Mouse (Mus musculus) left cerebral cortex, postnatal 25 days (tissue): ENCODE measurements at regions not wholly inside any gene's neighbourhood (a gene's known extent, or its start where the extent isn't known, plus 50 kb on each side); places are given as distances from the start of the nearest gene placed in this dataset.
A peak's percentile ranks its signal among the peaks of the same experiment; 100 is the strongest.

ENCODE experiments used
- DNase-seq, 2 experiments: peaks; one replicate each; pipeline ENCODE4 v3.0.0; 2022; ENCODE audit warnings: low spot score in 2 of 2, mixed read lengths in 1 of 2
- intact Hi-C: fragments of 180-260 bp; cut with DNase I; formaldehyde crosslinking; loops from one replicate; pipeline ENCODE4 v1.15.1; 2025

DNA sequence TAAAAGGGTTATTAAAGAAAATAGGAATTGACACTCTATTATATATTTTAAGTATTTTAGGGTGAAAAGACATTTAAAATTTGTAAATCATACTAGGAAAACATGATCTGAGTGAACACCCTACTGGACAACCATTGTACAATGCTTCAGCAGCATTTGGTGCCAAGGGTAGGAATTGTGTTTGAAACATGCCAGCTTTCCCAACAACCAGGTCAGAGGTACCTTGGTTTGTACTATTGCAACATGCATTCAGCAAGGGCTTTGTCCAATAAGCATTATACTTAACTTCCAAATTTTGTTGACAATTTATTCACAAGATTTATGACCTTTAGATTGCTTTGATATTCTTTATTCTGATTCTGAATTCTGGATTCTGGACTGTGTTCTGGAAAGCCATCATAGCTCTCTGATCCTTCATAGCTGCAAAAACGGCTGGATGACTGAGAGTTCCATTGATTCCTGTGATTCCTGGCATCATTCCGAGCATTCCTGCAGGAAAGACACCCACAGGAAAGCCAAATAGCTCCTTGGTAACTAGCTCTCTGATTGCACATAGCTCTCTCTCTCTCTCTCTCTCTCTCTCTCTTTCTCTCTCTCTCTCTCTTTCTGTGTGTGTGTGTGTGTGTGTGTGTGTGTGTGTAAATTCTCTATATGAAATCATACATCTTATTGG is 124.1 kb upstream of the Mtap start:
- peak in 1 of 2 experiments; percentile 13 for DNase-seq
- intact Hi-C loops = no loop called here

DNA sequence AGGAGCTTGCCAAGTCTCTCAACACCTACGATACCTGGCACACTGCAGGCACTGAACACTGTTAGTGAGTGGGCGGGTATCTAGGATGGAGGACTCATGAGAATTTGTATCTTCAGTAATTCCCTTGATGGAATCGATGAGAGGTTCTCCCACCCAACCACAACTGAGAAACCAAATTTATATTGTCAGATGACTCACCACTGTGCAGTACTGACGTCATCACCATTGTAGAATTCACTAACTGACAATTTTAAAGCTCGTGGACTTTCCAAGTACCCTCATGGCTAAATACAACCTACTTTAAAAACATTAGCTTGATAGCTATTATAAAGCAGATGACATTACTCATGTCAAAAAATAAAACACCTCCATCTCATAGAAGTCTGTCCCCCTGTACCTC is 128.4 kb upstream of the Mtap start:
- intact Hi-C loops = no loop called here
- peak in 1 of 2 experiments; percentile 17 for DNase-seq

DNA sequence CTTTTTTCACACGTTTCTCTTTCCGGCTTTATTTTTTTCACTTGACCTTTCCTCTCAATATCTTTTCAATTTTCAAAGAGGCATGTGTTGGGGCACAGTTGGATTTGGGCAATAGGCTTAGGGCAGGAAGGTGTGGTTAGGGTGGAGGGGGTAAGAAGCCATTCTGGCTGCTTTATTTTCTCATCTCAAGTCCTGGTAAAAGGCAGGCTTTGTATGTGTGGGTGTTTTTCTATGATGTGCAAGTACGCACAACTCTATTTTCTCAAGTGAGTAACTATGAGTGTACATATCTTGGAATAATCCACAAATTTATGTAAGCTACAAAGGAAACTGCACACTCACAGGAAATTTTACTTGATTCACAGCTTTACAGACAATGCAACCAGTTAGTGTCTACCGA is 121.5 kb upstream of the Ifne start:
- DNase-seq = peak in 1 of 2 experiments; percentile 35
- intact Hi-C loops = no loop called here

DNA sequence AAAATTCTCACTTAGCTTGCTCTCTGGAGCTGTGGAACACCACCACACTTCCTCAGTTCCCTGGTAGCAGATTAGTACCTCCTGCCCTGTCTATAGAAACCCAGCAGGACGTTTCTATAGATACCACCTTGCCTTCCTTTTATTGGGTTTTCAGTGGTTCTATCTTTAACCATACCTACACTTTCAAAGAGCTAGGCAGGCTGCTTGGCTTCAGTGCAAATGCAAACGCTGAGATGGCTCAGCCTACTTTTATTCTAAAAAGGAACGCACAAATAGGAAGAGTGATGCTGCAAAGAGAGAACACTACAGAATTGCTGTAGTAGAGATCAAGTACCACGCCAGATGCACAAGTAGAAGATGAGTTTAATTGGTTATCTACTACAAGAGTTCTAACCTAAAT is 120.9 kb upstream of the Ifne start:
- DNase-seq = peak; percentile 8 to 59

DNA sequence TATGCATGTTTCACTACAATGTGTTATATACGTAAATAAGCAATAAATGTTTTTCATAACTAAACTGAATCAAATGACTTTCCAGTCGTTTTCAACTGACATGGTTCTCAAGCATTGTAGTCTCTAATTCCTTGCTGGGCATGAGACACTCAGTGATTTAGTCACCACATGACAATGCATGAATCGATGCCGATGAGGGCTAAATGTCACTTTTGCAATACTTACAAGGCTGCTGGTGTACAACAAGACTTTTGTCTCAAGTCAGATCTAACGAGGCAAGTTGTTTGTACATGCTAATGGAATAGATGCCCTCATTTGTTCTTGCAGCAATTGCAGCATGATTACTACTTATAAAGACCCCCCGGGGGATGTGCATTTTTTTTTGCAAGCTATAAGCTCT is 120.2 kb upstream of the Ifne start:
- no peak for DNase-seq

More for the DNA sequence above, 120.9 kb upstream of the Ifne start:
- intact Hi-C loops = no loop called here

DNA sequence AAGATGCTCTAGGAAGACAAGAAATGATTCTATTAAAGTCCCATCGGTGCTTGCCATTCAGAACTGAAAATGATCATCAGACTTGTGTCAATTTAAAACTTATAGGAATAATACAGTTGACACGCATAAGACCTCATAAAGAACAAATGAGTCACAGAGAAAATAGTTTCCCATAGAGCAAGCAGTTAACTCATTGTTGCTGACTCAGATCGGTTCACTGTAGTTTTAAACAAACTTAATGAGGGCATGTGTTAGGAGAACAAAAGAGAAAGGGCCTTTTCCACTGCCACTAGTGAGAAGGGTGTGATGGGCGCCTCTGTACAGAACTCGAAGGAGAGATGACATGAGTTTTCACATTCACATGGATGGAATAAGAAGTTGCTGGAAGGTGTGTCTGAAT is 118.3 kb upstream of the Ifne start:
- intact Hi-C loops = no loop called here
- DNase-seq = no peak

More for the DNA sequence above, 120.2 kb upstream of the Ifne start:
- intact Hi-C loops = no loop called here

DNA sequence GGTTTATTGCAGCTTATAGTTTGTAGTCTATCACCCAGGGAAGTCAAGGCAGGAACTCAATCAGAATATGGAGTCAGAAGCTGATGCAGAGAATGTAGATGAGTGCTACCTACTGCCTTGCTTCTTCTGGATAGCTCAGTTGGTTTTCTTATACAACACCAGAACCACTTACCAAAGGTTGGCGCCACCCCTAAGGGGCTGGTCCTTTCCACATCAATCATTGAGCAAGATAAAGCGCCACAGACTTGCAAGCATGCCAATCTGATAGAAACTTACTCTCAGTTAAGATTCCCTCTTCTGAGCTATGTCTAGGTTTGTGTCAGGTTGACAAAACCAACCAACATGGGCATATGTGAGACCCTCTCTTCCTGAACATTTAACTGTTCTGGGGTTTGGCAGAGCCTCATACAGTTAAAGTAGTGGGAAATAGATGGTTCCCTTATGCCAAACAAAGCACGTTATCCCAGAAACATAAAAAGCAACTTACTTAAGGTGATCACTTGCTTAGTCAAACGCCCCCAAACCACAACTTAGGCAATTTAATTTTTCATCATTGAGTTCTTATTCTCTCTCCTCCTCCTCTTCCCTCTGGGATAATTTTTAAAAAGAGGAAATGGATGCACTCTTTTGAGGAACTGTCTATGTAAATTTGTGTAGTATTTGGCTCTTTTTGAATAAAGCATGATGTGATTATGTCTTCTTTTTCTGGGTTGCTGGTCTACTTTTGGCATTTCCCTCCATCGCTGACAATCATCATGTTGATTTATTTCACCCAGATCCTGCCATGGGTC is 115.3 kb upstream of the Ifne start:
- DNase-seq = no peak
- intact Hi-C loops = no loop called here

DNA sequence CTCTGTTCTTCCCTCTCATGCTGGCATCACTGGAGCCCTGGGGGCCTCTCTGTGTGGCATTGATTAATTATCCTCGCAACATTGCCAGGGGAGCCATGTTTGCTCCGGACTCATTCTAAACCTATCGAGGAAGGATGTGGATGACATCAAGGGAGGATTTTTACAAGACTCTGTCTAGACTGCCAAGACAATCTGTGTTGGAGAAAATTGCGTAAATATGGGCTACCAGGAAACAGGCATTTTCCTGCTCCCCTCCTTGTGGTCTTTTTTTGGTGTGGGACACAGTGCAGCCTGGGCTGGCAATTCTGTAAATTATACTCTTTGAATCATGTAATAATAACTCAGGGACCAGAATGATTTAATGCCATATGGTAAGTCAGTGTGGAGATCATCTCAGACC is 114.5 kb upstream of the Ifne start:
- DNase-seq = no peak
- intact Hi-C loops = no loop called here

DNA sequence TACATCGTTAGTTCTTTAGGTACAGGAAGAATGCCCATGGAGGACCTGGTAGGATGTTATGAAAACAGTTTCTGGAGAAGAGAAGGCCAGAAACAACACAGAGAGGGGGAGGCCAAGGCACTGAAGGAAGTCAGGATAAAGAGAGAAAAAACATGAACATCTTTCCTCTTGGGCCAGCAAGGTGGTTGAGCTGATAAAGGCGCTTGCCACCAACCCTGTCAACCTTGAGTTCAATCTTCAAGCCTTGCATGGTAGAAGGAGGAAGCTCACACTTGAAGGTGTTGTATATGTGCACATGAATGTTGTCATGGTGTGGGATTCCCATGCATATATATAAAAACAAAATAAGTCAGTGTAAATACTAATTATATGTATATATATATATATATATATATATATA is 112.5 kb upstream of the Ifne start:
- intact Hi-C loops = no loop called here
- DNase-seq = no peak

DNA sequence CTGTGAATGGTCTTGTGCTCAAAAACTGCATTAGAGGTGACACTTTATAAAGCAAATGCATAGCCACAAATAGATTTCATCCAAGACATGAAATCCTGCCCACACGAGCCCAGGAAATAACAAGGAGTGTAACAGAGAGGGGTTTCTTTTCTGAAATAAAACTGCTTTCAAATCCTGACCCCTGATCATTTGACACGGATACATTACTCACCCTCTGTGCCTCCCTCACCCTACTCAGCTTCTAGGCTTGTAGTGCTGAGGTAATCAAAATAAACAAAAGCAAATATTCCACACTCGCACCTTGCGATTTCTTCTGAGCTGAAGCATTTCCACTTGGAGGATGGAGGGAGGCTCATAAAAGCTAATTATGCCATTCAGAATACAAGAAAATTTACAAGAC is 108.4 kb upstream of the Ifne start:
- intact Hi-C loops = no loop called here
- no peak for DNase-seq

DNA sequence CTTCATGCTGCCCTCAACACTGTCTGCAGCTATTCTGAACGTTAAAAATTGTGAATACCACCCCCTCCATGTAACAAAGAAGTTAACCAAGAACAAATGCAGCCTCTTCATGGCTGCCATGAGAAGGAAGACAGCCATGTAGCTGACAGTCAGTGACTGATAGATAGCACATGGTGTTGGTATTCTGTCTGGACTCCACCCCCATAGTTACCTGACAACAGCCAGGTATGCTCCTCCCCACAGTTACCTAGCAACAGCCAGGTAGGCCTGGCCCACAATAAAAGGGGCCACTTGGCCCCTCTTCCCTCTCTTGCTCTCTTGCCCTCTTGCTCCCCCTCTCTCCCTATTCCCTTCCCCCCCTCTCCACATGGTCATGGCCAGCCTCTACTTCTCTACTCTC is 107.1 kb upstream of the Ifne start:
- no peak for DNase-seq
- intact Hi-C loops = no loop called here

DNA sequence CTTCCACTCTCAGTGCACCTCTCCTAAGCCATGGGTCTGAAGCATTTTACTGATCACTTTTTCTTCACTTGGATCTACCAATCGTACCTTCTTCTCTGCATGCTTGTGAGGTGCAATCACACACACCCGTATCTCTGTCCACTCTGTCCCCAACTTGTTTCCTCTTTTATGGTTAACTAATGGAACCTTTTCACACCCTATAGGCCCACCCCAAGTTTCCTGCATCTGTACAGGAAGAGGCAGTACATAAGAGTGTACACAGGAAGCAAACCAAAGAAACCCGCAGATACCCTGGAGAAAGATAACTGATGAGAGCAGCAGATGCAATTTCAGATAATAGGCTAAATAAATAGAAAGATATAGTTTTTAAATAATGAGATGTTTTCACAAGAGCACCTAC is 102.5 kb upstream of the Ifne start:
- no peak for DNase-seq
- intact Hi-C loops = no loop called here

DNA sequence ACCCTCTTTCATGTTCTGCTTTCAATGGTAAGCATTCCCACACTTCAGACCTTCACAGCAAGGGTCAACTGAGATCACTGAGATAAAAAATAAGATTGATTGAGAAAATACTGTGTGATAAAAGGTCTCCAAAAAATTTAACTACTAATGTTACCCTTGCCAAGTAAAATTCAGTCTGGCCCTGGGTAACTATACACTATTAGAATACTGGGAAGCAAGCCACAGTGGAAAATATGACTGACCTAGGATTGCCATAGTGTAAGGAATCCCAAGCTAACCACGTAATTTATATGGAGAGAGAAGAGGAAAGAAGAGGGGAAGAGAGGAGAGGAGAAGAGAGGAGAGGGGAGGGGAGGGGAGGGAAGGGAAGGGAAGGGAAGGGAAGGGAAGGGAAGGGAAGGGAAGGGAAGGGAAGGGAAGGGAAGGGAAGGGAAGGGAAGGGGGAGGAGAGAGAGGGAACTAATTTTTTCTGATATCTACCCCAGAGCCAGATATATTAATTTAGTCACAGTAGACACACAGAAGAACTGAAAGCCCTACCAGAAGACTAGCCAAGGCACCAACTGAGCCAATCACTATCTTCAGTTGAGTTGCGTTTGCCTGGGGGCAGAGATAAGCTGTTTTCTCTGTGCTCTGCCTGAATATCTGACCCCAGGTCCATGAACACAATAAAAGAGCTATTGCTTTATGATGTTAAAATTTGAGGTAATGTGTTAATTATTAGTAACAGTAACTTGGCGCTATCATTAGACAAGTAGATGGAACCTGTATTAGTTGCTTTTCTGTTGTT is 97.3 kb upstream of the Ifne start:
- DNase-seq = no peak
- intact Hi-C loops = no loop called here

DNA sequence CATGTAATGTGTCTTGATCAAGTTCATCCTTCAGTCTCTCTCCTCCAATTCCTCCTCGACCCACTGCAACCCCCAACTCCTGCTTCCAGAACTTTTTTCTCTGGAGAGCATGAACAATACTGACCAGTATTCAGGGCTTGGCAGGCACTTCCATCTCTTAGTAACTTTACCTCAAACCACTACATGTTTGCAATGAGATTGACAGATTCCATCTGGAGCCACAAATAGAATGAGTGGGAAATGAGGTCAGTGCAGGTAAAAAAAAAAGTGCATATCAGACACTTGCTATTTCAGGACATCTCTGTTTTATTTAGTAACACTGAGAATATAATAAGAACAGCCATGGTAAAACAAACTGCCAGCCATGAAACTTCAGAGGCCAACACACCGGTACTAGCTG is 94.5 kb upstream of the Ifne start:
- DNase-seq = no peak
- intact Hi-C loops = no loop called here

DNA sequence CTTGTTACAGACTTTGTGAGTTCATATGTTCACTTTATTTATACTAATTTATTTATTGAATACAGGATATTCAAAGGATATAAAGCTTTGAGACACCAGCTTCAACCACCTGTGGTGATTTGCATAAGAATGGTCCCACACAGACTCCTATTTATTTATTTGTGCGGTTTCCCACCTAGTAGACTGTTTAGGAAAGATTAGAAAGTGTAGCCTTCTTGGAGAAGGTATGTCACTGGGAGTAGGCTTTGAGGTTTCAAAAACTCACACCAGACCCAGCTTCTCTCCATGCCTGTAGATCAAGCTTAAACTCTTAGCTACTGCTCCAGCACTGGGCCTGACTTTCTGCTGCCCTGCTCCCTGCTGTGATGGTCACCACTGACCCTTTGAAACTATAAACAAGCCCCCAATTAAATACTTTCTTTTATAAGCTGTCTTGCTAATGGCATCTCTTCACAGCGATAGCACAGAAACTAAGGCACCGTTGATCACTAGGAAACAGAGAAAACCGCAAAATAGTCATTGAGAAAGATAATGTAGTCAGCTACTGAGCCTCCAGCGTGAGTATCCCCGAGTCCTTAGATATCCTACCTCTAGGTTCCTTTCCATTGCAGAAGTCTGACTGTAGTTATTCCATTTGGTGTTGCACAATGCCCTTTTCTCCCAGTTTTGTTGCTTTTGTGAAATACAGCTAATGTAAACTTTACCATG is 89.3 kb upstream of the Ifne start:
- intact Hi-C loops = no loop called here

DNA sequence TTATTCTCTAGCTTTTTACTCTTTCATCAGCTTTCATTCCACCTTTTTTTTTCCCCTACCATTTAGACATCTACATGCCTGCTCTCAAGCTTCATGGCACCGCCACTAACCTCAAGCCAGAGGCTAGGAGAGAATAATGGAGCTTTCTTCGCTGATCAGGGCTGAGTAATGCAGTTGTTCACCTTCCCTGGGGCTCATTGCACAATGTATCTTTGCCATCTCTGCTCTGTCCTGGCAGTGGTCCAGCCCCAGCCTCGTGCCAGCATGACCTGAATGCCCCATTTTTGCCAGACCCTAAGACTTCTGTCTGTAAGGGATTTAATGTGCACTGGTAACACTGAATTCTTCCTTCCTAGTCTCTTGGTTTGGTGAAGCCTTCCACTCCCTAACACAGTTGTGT is 79.6 kb upstream of the Ifne start:
- intact Hi-C loops = no loop called here
- DNase-seq = no peak

More for the DNA sequence above, 89.3 kb upstream of the Ifne start:
- no peak for DNase-seq

DNA sequence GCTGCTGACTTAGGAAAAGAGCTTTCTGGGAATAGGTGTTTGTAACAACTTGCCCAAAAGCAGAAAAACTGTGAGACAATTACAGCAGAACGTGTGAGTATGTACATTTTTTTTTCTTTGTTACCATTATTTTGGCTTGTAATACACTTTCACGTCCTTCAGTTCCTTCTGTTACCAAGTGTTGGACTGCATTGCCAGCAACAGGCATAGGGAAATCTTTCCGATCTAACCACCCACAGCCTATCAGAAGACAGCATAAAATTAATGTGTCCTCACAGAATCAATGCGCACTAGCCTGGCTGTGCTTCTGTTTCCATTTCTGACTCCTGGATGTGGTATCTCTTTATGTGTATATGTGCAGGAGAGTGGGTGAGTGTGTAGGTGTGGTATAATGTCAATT is 76.6 kb upstream of the Ifne start:
- no peak for DNase-seq
- intact Hi-C loops = no loop called here

DNA sequence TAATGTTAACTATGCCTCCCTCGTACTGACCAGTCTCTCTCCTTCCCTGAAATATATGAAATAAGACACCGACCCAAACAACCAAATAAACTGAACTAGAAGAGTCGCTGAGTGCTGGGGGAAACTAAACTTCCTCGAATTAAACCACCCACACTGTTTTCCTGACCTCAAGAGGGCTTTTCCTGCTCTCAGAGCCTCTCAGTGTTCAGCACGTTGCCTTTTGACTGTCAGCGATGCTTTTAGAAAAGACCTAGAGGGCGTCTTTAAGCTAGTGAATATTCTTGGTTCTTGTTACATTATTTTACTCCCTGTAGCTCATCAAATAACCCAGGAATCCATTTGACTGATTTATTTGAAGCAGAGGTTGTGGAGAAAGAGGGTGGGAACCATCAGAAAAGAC is 76.2 kb upstream of the Ifne start:
- intact Hi-C loops = no loop called here
- DNase-seq = no peak

DNA sequence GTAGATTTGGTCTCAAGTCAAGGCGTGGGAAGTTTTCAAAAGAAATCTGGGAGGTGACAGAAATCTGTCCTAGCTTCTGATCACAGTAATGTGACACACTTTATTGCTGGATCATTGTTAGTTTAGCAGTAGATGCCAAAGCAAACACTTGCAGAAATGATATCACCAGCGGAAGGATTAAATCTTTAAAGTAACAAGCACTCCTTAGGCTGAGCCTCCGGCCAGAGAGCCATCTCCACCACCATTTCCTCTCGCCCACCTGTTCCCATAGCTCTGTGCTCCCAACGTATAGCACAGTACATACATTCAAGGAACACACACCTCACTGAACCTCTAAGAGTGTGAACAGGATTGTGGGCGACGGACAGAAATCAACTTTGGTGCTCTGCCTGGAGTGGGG is 75.6 kb upstream of the Ifne start:
- no peak for DNase-seq
- intact Hi-C loops = no loop called here

DNA sequence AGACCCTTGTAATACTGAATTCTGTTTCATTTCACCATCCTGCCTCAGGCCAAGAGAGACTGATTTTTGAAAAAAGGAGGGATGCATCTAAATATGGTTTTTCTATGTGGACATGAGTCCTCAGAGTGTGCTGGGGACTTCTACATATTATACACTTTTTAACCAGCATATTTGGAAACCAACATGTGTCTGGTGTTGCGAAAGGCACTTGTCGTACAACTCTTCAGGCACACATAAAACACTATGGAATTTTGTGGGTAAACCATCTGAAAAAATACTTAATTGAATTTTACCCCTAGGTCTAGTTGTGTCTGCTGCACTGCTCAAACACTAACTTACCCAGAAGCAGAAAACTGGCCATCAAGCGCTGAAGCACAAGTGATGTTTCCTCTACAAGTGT is 74.0 kb upstream of the Ifne start:
- no peak for DNase-seq
- intact Hi-C loops = no loop called here
